Mouse (Mus musculus): ENCODE results near the gene Tbx6.

Tbx6 gene

GRCm38 (mm10) chr7:126793456-126794270 lies 12.4 kb downstream of the Tbx6 start:
- Histone ChIP-seq H3K4me1 (replicated peaks; ENCODE audit: low read depth, low read length) (peaks cover 72% of the 10 kb centered on the region), H3K36me3 (ENCODE audit: insufficient read depth, low read length) (peaks cover 73% of the 10 kb centered on the region), H3K9me3 (ENCODE audit: low read length) (no peaks in the 10 kb centered on the region), H3K27me3 (ENCODE audit: insufficient read depth, low read length) (no peaks in the 10 kb centered on the region), H3K4me3 (replicated peaks; ENCODE audit: low read length) (peak overlapping the region; percentile 98)
- TF ChIP-seq NANOG (IDR thresholded peaks at IDR 0.05; ENCODE audit: borderline replicate concordance, low read length) = no peak
- no peak for TF ChIP-seq POU5F1 (IDR thresholded peaks at IDR 0.05; ENCODE audit: borderline replicate concordance, low read length)
- TF ChIP-seq CTCF (conservative IDR thresholded peaks at IDR 0.05; ENCODE audit: low read length) = no peak

GRCm38 (mm10) chr7:126794271-126794605 lies 13.0 kb downstream of the Tbx6 start:
- Histone ChIP-seq H3K4me1 (replicated peaks; ENCODE audit: low read depth, low read length) (peaks cover 66% of the 10 kb centered on the region), H3K4me3 (replicated peaks; ENCODE audit: low read length) (no peak overlapping the region), H3K27me3 (ENCODE audit: insufficient read depth, low read length) (no peaks in the 10 kb centered on the region), H3K36me3 (ENCODE audit: insufficient read depth, low read length) (peaks cover 68% of the 10 kb centered on the region), H3K9me3 (ENCODE audit: low read length) (no peaks in the 10 kb centered on the region)
- TF ChIP-seq NANOG (IDR thresholded peaks at IDR 0.05; ENCODE audit: borderline replicate concordance, low read length) (no peak), POU5F1 (IDR thresholded peaks at IDR 0.05; ENCODE audit: borderline replicate concordance, low read length) (no peak), CTCF (conservative IDR thresholded peaks at IDR 0.05; ENCODE audit: low read length) (no peak)

- peaks cover 55% of the 10 kb centered on the region for H3K36me3 ChIP-seq (ENCODE audit: insufficient read depth, low read length)
- peaks cover 60% of the 10 kb centered on the region for H3K4me1 ChIP-seq (replicated peaks; ENCODE audit: low read depth, low read length)
- H3K4me3 ChIP-seq (replicated peaks; ENCODE audit: low read length) = peak overlapping the region; percentile 99
- H3K9me3 ChIP-seq (ENCODE audit: low read length) = no peaks in the 10 kb centered on the region
- TF ChIP-seq POU5F1 (IDR thresholded peaks at IDR 0.05; ENCODE audit: borderline replicate concordance, low read length) = no peak
- TF ChIP-seq NANOG (IDR thresholded peaks at IDR 0.05; ENCODE audit: borderline replicate concordance, low read length) = no peak
- no peak for TF ChIP-seq CTCF (conservative IDR thresholded peaks at IDR 0.05; ENCODE audit: low read length)
- no peaks in the 10 kb centered on the region for H3K27me3 ChIP-seq (ENCODE audit: insufficient read depth, low read length)
These were observed 14.4 kb downstream of the Tbx6 start for GRCm38 (mm10) chr7:126795387-126796317.

GRCm38 (mm10) chr7:126796350-126796932 lies 15.2 kb downstream of the Tbx6 start:
- Histone ChIP-seq H3K4me3 (replicated peaks; ENCODE audit: low read length) (peak overlapping the region; percentile 99), H3K36me3 (ENCODE audit: insufficient read depth, low read length) (peaks cover 50% of the 10 kb centered on the region), H3K4me1 (replicated peaks; ENCODE audit: low read depth, low read length) (peaks cover 61% of the 10 kb centered on the region), H3K9me3 (ENCODE audit: low read length) (no peaks in the 10 kb centered on the region), H3K27me3 (ENCODE audit: insufficient read depth, low read length) (no peaks in the 10 kb centered on the region)
- TF ChIP-seq CTCF (conservative IDR thresholded peaks at IDR 0.05; ENCODE audit: low read length) (peak; percentile 14; the same call in 1 of the 2 replicates), POU5F1 (IDR thresholded peaks at IDR 0.05; ENCODE audit: borderline replicate concordance, low read length) (no peak), NANOG (IDR thresholded peaks at IDR 0.05; ENCODE audit: borderline replicate concordance, low read length) (no peak)

GRCm38 (mm10) chr7:126797411-126798126 lies 16.3 kb downstream of the Tbx6 start, which contains the start of gene Fam57b:
Gene Fam57b, plus strand, starts transcription at chr7:126797668.
- no peaks in the 10 kb centered on the region for H3K27me3 ChIP-seq (ENCODE audit: insufficient read depth, low read length)
- no peaks in the 10 kb centered on the region for H3K9me3 ChIP-seq (ENCODE audit: low read length)
- H3K4me1 ChIP-seq (replicated peaks; ENCODE audit: low read depth, low read length) = peaks cover 71% of the 10 kb centered on the region
- TF ChIP-seq POU5F1 (IDR thresholded peaks at IDR 0.05; ENCODE audit: borderline replicate concordance, low read length) (no peak), CTCF (conservative IDR thresholded peaks at IDR 0.05; ENCODE audit: low read length) (no peak), NANOG (IDR thresholded peaks at IDR 0.05; ENCODE audit: borderline replicate concordance, low read length) (no peak)
- peak within 1 kb of the TSS; percentile 99 for H3K4me3 ChIP-seq (replicated peaks; ENCODE audit: low read length)
- peaks cover 58% of the 10 kb centered on the region for H3K36me3 ChIP-seq (ENCODE audit: insufficient read depth, low read length)

- TF ChIP-seq NANOG (IDR thresholded peaks at IDR 0.05; ENCODE audit: borderline replicate concordance, low read length) = no peak
- no peak for TF ChIP-seq POU5F1 (IDR thresholded peaks at IDR 0.05; ENCODE audit: borderline replicate concordance, low read length)
- no peak for TF ChIP-seq CTCF (conservative IDR thresholded peaks at IDR 0.05; ENCODE audit: low read length)
- H3K4me3 ChIP-seq (replicated peaks; ENCODE audit: low read length) = peak overlapping the region; percentile 99
- no peaks in the 10 kb centered on the region for H3K27me3 ChIP-seq (ENCODE audit: insufficient read depth, low read length)
- H3K4me1 ChIP-seq (replicated peaks; ENCODE audit: low read depth, low read length) = peaks cover 66% of the 10 kb centered on the region
- H3K36me3 ChIP-seq (ENCODE audit: insufficient read depth, low read length) = peaks cover 66% of the 10 kb centered on the region
- no peaks in the 10 kb centered on the region for H3K9me3 ChIP-seq (ENCODE audit: low read length)
These were observed 17.1 kb downstream of the Tbx6 start for GRCm38 (mm10) chr7:126798127-126799049.

- H3K9me3 ChIP-seq (ENCODE audit: low read length) = no peaks in the 10 kb centered on the region
- TF ChIP-seq NANOG (IDR thresholded peaks at IDR 0.05; ENCODE audit: borderline replicate concordance, low read length) = no peak
- TF ChIP-seq CTCF (conservative IDR thresholded peaks at IDR 0.05; ENCODE audit: low read length) = no peak
- TF ChIP-seq POU5F1 (IDR thresholded peaks at IDR 0.05; ENCODE audit: borderline replicate concordance, low read length) = no peak
- H3K27me3 ChIP-seq (ENCODE audit: insufficient read depth, low read length) = no peaks in the 10 kb centered on the region
- H3K36me3 ChIP-seq (ENCODE audit: insufficient read depth, low read length) = peaks cover 68% of the 10 kb centered on the region
- peaks cover 59% of the 10 kb centered on the region for H3K4me1 ChIP-seq (replicated peaks; ENCODE audit: low read depth, low read length)
- H3K4me3 ChIP-seq (replicated peaks; ENCODE audit: low read length) = peak overlapping the region; percentile 99
These were observed 17.8 kb downstream of the Tbx6 start for GRCm38 (mm10) chr7:126799050-126799467.

All from E14TG2a.4 (cell line).